Mouse (Mus musculus): Measurements from ENCODE around the gene Cp.

DNA sequence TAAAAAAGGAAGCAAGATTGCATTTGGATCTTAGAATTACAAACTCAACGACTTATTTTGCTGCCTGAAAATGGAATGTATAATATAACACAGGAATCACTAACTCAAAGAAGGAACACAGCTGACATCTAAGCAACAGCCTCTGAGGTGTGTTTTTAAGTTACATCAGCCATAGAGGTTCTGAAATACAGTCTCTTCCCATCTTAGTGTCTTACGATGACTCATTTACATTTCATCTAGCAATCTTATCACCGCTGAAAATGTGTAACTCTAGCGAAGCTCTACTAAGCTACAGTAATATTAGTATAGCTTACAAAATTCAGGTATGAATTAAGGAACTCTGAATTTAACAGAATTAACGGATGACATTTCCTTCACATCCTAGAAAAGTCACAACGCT is 74.0 kb downstream of the Cp start:
- TF ChIP-seq POLR2A (IDR thresholded peaks at IDR 0.05; ENCODE audit: control insufficient read depth, low read depth, low read length) (no peak), CTCF (IDR thresholded peaks at IDR 0.05; ENCODE audit: control insufficient read depth, insufficient read depth, insufficient replicate concordance, low read depth, low read length) (no peak)
